Mouse (Mus musculus) Patski (cell line): ENCODE measurements at regions not wholly inside any gene's neighbourhood (a gene's known extent, or its start where the extent isn't known, plus 50 kb on each side); places are given as distances from the start of the nearest gene placed in this dataset.

Source experiments
- ATAC-seq: fragments of 100-300 bp; one replicate; pipeline ENCODE4 v1.8.0; 2021
- CTCF ChIA-PET: fragments of 350-600 bp; sonication (Branson Sonifier 250); formaldehyde crosslinking; loops from one replicate; lab custom pipeline; 2022; ENCODE audit warnings: inconsistent platforms; lab: Charles Lee
- POLR2A ChIA-PET: fragments of 350-600 bp; sonication (Branson Sonifier 250); formaldehyde crosslinking; loops from one replicate; lab custom pipeline; 2022; ENCODE audit warnings: antibody characterized with exemption, inconsistent platforms; lab: Charles Lee
- DNase-seq: peaks from one replicate; pipeline ENCODE4 v3.0.0-alpha.2; 2011; ENCODE audit warnings: low read depth, low spot score
- H3K27me3 ChIP-seq: fragments of 371-371 bp; one replicate; pipeline ENCODE4 v1.5.1; 2021
- CTCF ChIP-seq: fragments of 100-300 bp; IDR thresholded peaks from one replicate; pipeline ENCODE4 v1.5.1; 2021
- in situ Hi-C: fragments of 300-500 bp; cut with MboI; formaldehyde crosslinking; loops from 3 replicates; pipeline ENCODE4 v1.11.1; 2018; ENCODE audit warnings: low pct_unique_long_range_greater_than_20kb, mixed read lengths

- ATAC-seq (peak; percentile 62), DNase-seq (peak; percentile 43)
- in situ Hi-C loops = no loop called here
- CTCF ChIA-PET = interaction anchor here (1.3 kb wide), 1 partner anchor 13 kb away, joined by 4 read pairs; no protein-coding TSS in a partner anchor
- POLR2A ChIA-PET = no interaction called here
- TF ChIP-seq CTCF = no peak
- no peaks in the 10 kb centered on the region for H3K27me3 ChIP-seq
These were observed 269.2 kb upstream of the Tank start for GRCm38 (mm10) chr2:61309219-61309618.

GRCm38 (mm10) chr2:61297135-61297534 is 281.2 kb upstream of the Tank start:
- TF ChIP-seq CTCF = no peak
- in situ Hi-C loops = no loop called here
- ATAC-seq = no peak
- ChIA-PET POLR2A (no interaction called here), CTCF (interaction anchor here (0.8 to 1.0 kb wide), 2 partner anchors 9 to 13 kb away, joined by 3 to 4 read pairs; no protein-coding TSS in a partner anchor)
- DNase-seq = no peak
- no peaks in the 10 kb centered on the region for H3K27me3 ChIP-seq

GRCm38 (mm10) chr2:61296606-61297005 is 281.8 kb upstream of the Tank start:
- no peaks in the 10 kb centered on the region for H3K27me3 ChIP-seq
- ChIA-PET CTCF (interaction anchor here (0.8 to 1.0 kb wide), 2 partner anchors 9 to 13 kb away, joined by 3 to 4 read pairs; no protein-coding TSS in a partner anchor), POLR2A (interaction anchor here (0.7 kb wide), 1 partner anchor 432 kb away, joined by 3 read pairs; no protein-coding TSS in a partner anchor)
- no peak for DNase-seq
- ATAC-seq = no peak
- TF ChIP-seq CTCF = no peak
- in situ Hi-C loops = no loop called here

- no peaks in the 10 kb centered on the region for H3K27me3 ChIP-seq
- no peak for TF ChIP-seq CTCF
- ATAC-seq (peak; percentile 67), DNase-seq (peak; percentile 85)
- in situ Hi-C loops = no loop called here
- CTCF ChIA-PET = interaction anchor here (1.0 to 1.1 kb wide), 2 partner anchors 23 to 43 kb away, joined by 3 to 4 read pairs; no protein-coding TSS in a partner anchor
- POLR2A ChIA-PET = no interaction called here
These were observed 283.0 kb upstream of the Tank start for GRCm38 (mm10) chr2:61295261-61295964.

- ATAC-seq = no peak
- in situ Hi-C loops = no loop called here
- CTCF ChIA-PET = interaction anchor here (0.7 to 1.5 kb wide), 2 partner anchors 9 to 13 kb away, joined by 3 read pairs; no protein-coding TSS in a partner anchor
- POLR2A ChIA-PET = no interaction called here
- no peak for DNase-seq
- no peaks in the 10 kb centered on the region for H3K27me3 ChIP-seq
- no peak for TF ChIP-seq CTCF
These were observed 290.1 kb upstream of the Tank start for GRCm38 (mm10) chr2:61288246-61288645.

GRCm38 (mm10) chr2:61284706-61285105 is 293.7 kb upstream of the Tank start:
- ChIA-PET POLR2A (no interaction called here), CTCF (interaction anchor here (1.4 kb wide), 1 partner anchor 13 kb away, joined by 3 read pairs; no protein-coding TSS in a partner anchor)
- DNase-seq (no peak), ATAC-seq (no peak)
- in situ Hi-C loops = no loop called here
- H3K27me3 ChIP-seq = no peaks in the 10 kb centered on the region
- TF ChIP-seq CTCF = no peak

- H3K27me3 ChIP-seq = no peaks in the 10 kb centered on the region
- CTCF ChIA-PET = interaction anchor here (1.4 kb wide), 1 partner anchor 13 kb away, joined by 3 read pairs; no protein-coding TSS in a partner anchor
- ATAC-seq (no peak), DNase-seq (no peak)
- in situ Hi-C loops = no loop called here
- POLR2A ChIA-PET = no interaction called here
- no peak for TF ChIP-seq CTCF
These were observed 294.4 kb upstream of the Tank start for GRCm38 (mm10) chr2:61283829-61284601.

GRCm38 (mm10) chr2:61272721-61273120 is 305.7 kb upstream of the Tank start:
- DNase-seq (no peak), ATAC-seq (no peak)
- POLR2A ChIA-PET = interaction anchor here (0.6 kb wide), 1 partner anchor 13 kb away, joined by 3 read pairs; no protein-coding TSS in a partner anchor
- no peaks in the 10 kb centered on the region for H3K27me3 ChIP-seq
- CTCF ChIA-PET = interaction anchor here (1.4 kb wide), 2 partner anchors 22 to 51 kb away, joined by 3 to 4 read pairs; no protein-coding TSS in a partner anchor
- in situ Hi-C loops = no loop called here
- TF ChIP-seq CTCF = no peak

GRCm38 (mm10) chr2:61267706-61268105 is 304.7 kb upstream of the Rbms1 start:
- ATAC-seq (no peak), DNase-seq (no peak)
- POLR2A ChIA-PET = no interaction called here
- TF ChIP-seq CTCF = no peak
- no peaks in the 10 kb centered on the region for H3K27me3 ChIP-seq
- CTCF ChIA-PET = interaction anchor here (1.5 kb wide), 1 partner anchor 21 kb away, joined by 3 read pairs; no protein-coding TSS in a partner anchor
- in situ Hi-C loops = no loop called here

- DNase-seq (no peak), ATAC-seq (peak; percentile 47)
- in situ Hi-C loops = no loop called here
- TF ChIP-seq CTCF = no peak
- no peaks in the 10 kb centered on the region for H3K27me3 ChIP-seq
- POLR2A ChIA-PET = no interaction called here
- CTCF ChIA-PET = no interaction called here
These were observed 287.2 kb upstream of the Rbms1 start for GRCm38 (mm10) chr2:61250068-61250800.
